Mouse (Mus musculus) cerebellum, adult 11-12 months (tissue): ENCODE results near the gene Tmem185b.
A peak's percentile ranks its signal among the peaks of the same experiment; 100 is the strongest.

Source experiments
- DNase-seq: peaks from one replicate; pipeline ENCODE4 v3.0.0; 2022

The Tmem185b gene

DNA sequence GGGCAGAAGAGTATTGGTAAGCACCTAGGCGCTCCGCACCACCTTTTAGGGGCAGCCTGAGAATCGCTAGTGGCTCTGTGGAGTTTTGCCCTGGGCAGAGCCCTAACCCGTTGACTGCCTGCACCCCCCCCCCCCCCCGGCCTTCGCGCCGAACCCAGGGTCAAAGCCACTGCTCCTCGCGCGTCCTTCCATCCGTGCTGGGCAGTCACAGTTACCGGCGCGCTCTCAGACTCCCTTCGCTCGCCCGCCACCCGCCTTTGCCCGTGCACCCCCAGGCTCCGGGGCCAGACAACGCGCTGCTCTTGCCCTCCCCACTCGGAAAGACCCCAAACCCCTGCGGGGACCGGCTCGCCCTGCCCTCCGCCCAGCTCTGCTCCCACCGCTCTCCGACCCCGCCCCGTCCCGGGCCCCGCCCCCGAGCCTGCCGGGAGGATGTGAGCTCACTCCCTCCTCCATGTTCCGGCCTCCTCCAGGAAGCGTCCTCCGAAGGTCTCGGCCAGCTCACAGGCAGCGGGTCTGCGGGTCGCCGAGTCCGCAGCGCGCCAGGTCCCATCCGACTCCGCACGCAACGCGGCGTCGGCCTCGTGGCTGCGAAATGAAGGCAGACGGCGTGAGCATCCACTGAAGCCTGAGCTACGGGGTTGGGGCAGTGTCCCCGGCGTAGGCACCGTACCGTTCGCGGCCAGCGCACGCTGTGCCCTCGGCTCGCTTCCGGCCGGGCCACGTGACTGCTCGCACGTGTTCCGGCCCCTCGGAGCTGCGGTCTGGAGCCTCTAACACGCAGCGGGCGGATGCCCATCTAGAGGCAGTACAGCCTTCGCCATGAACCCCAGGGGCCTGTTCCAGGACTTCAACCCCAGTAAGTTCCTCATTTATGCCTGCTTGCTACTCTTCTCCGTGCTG is at the start of gene Tmem185b:
Gene Tmem185b, plus strand, starts transcription at position 472 of the 903 bp plus-strand sequence.
- peak; percentile 89 for DNase-seq

DNA sequence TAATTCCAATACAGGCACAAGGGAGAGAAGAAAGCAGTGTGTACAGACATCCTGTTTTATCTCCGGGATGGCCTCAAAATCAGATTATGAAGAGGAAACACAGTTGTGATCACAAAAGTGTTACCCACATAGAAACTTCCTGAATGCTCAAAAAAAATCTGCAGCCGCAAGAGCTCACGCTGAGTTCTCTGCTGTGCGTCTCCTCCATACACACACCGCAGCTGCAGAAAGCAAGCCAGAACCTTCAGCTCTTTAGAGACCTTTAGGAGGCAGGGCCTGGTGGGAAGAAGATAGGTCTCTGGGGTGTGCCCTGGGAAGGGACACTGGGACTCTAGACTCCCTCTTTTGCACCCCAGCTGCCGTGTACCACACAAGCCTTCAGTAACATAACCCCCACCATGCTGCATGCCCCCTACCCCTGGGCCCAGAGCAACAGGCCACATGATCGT is 49.0 kb upstream of the Tmem185b start:
- DNase-seq = no peak

GRCm38 (mm10) chr1:119479641-119480040 is 46.3 kb upstream of the Tmem185b start:
- DNase-seq = no peak

GRCm38 (mm10) chr1:119480678-119481077 is 45.3 kb upstream of the Tmem185b start:
- DNase-seq = no peak

DNA sequence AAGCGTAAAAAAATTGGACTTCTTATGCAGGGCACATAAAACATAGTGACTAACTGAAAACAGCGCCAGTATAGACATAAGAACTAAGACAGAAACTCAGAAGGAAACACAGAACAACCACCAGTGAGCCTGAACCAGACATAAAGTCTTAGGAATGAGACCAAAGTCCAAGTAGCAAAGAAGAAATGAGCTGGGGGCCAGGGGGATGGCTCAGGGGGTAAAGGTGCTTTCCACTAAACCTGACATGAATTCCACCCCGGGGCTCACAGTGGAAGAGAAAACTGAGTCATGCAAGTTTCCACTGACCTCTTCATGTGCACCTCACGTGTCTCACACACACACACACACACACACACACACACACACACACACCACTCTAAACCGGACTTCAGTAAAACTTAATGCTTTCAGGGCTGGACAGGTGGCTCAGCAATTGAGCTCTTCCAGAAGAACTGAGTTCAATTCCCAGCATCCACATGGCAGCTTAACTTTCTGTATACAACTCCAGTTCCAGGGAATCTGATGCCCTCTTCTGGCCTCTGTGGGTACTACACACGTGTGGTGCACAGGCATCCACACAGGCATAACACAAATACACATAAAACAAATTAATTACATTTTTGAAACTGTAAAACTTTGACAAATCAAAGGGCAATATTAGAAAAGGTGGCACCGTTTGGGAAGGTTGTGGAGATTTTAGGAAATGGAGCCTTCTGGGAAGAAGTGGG is 44.6 kb upstream of the Tmem185b start:
- no peak for DNase-seq

DNA sequence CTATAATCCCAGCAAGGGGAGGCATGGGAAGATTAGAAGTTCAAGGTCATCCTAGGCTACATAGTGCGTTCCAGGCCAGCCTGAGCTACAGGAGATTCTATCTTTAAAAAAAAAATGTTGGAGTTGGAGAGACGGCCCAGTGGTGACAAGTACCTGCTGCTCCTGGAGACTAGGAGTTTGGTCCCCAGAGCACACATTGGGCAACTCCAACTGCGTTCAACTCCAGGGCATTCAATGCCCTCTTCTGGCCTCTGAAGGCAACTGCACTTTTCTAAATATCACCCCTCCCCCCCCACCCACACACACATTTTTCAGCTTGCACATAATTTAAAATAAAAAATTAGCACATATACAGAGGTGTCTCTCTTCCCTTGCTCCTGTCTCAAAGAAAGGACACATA is 43.1 kb upstream of the Tmem185b start:
- no peak for DNase-seq

- DNase-seq = no peak
These were observed 41.5 kb upstream of the Tmem185b start for GRCm38 (mm10) chr1:119484457-119484856.

GRCm38 (mm10) chr1:119485825-119486224 is 40.1 kb upstream of the Tmem185b start:
- no peak for DNase-seq

GRCm38 (mm10) chr1:119487917-119488590 is 37.9 kb upstream of the Tmem185b start:
- no peak for DNase-seq

GRCm38 (mm10) chr1:119490765-119491164 is 35.2 kb upstream of the Tmem185b start:
- DNase-seq = no peak

DNA sequence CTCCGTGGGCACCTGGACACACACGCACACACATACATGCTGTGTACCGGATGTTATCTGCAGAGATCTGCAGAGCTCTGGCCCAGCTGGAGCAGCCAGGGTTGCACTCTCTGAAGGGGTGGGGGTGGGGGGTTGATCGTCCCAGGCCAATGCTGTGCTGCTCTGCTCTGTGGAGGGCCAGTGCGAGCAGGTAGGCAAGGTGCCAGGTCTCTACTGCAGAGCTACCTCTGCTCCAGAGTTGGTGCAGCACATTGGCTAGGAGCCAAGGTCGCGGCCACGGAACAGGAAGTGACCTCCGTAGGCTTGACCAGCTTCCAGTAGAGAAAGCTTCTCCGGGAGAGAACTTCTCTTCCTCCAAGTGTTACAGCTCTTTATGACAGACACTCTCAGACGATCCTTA is 33.9 kb upstream of the Tmem185b start:
- peak; percentile 39 for DNase-seq

- DNase-seq = no peak
These were observed 33.5 kb upstream of the Tmem185b start for GRCm38 (mm10) chr1:119492505-119492904.

DNA sequence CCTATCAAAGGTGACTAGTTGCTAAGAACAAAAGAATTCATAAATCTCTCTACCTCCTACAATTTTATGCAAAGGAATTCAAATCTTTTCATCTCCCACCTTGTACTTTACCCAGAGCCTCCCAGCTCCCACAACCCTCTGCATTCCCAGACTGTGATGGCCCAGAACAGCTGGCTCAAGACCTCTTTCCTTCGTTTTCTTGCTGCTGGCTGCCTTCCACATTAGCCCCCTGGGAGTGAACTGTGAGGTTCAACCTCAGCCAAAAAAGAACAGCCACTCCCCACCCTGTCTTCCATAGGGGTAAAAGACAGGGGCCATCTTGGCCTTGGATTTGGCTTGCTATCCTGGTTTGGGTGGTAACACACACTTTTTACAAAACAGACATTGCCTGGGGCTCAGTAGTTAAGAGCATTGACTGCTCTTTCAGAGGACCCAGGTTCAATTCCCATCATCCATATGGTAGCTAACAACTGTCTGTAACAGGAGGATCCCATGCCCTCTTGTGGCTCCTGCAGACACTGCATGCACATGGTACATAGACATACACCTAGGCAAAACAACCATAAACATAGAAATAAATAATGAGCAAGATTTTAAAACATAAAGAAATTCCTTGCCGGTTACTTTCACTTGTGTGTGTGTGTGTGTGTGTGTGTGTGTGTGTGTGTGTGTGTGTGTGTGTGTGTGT is 31.8 kb upstream of the Tmem185b start:
- peak; percentile 32 for DNase-seq

DNA sequence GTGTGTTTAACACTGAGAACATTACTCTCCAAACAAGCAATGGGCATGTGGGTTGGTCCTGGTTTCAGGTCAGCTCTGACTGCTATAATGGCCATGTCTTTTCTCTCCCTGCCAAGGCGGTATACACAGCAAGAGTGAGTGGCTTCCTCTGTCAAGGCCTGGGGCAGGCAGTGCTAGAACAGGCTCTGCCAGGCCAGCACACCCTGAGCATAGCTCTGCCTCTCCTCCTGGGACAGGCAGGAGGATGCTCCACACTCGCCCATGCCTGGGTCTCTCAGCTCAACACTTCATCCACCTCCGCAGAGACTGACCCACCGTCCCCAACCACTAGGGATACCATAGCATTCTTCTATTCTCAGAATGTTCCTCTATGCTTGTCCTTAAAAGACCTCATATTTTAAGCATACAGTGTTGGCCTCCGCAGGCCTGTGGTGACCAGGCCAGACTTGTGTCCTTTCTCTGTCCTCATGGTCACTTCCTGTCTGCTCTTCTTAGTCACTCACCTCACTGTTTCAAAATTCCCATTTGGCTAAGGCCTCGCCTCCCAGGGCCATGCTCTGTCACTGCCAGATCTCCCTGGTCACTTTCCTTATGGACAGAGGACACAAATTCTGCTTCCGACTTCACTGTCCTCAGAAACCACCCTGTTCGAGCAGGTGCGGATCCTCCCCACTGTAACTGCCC is 31.1 kb upstream of the Tmem185b start:
- DNase-seq = peak; percentile 75

- DNase-seq = peak; percentile 90
These were observed 30.6 kb upstream of the Tmem185b start for GRCm38 (mm10) chr1:119495396-119495775.

DNA sequence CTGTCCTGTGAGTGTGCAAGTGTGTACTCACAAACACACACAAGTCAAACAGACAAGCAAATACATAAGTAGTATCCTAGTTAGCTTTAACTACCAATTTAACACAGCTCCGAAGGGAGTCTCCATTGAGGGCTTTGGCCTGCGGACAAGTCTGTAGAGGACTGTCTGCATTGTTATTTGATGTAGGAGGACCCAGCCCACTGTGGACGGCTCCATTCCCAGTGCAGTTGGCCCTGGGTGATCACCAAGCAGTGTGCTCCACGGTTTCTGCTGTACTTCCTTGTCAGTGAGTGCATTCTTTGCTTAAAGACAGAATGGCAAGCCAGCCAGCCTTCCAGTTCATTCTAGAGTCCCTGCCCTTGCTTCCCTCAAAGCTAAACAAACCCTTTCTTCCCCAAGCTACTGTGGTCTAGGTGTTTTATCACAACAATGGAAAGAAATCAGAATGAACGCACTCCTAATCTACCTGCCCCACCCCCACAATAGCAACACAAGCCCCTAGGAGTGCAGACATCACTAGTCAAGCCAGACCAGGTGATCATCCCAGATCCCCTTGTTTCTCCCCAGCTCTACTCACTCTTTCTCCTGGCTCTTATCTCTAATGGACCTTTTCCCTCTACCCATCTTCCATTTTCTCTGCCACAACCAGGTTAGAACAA is 28.5 kb upstream of the Tmem185b start:
- no peak for DNase-seq

DNA sequence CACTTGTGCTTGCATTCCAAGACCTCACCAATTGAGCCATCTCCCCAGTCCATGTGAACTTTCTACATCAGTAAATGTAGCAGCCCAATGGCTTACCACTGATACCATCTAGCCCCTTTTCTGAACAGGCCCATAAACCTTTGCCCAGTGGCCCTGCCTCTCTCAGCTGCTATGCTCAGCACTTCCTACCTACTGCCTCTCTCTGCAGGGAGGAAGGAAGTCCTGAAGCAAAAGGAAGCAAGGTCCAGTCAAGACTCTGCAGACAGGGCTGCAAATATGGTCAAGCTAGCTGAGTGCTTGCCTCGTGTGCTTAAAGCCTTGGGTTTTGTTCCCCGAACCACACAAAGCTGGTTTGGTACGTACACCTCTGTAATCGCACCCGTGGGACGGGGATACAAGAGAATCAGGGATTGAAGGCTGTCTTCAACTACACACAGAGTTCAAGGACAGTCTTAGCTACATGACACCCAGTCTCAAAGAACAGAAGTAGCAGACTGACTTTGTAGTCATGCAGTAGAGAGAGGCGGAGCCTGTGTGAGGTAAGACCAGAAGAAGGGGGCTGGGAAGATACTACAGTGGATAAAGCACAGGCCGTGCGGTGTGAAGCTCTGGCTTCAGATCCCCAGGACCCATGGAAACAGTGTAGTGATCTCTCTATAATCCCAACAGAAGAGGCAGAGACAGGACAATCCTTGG is 27.3 kb upstream of the Tmem185b start:
- DNase-seq = no peak

DNA sequence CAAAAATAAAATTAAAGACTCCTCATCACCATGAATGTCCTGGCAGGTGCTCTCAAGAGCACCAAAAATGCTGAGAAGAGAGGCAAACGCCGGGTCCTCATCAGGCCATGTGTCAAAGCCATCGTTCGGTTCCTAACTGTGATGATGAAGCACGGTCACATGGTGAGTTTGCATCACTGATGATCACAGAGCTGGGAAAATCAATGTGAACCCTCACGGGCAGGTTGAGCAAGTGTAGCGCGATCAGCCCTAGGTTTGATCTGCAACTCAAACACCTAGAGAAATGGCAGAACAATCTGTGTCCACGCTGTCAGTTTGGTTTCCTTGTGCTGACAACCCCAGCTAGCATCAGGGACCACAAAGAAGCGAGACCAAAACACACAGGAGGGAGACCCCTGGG is 26.5 kb upstream of the Tmem185b start:
- DNase-seq = no peak

DNA sequence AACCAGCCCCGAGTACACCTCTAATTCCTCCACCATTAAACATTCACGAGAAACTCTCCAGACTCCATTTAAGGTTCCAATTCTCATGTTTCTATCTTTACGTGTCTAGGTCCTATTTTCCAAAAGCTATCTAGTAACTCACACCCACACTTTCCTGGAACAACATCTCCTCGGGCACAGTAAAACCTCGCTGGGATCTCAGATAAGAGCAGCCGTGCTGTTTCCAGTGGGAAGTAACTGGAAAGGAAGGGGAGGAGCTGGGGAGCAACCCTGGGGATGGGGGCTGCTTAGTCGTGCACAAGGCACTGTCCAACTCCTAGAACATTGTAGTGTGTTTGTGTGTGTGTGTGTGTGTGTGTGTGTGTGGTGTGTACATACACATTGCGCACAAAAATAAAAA is 24.1 kb upstream of the Tmem185b start:
- DNase-seq = no peak

DNA sequence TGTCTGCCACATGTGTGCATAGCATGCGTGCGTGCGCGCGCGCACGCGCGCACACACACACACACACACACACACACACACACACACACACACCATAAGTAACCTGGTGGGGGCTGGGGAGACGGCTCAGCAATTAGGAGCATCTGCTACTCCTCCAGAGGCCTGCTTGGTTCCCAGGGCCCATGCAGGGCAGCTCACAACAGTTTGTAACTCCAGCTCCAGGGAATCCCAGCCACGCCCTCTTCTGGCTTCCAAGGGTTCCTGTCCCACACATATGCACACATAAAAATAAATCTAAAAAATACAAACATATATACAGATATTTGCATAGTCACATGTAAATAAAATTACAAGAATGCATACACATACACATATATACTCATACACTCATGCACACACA is 23.2 kb upstream of the Tmem185b start:
- DNase-seq = no peak

DNA sequence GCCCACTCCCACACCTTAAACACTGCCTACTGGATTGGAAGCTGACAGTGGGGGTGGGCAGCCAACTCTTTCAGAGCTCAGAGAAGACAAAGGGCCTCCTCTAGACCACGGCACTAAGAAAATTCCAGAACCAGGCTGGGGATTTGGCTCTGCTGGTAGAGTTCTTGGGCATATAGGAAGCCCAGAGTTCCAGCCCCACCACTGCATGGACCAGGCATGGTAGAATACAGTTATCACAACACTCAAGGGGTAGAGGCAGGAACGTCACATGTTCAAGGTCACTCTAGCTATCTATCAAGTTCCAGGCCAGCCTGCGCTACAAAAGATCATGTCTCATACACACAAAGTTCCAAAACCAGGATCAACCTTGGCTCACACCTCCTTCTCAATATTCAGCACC is 22.8 kb upstream of the Tmem185b start:
- peak; percentile 31 for DNase-seq
